Mouse (Mus musculus): ENCODE data around the gene Dmp1.

- TF ChIP-seq MAX (IDR thresholded peaks at IDR 0.05) (no peak), CTCF (IDR thresholded peaks at IDR 0.05; ENCODE audit: control insufficient read depth, insufficient read depth, insufficient read length) (no peak)
Observed at GRCm38 (mm10) chr5:104183743-104184142, 18.7 kb upstream of the Dmp1 start.

Data from C2C12 (cell line).